In genomic region chr3:94601959-94602358, GRCm38 (mm10) we compare ENCODE assay signal across 8 mouse cellular contexts. TPM values are rescaled to one million over a fixed set of nuclear protein-coding genes. Genes with fewer than 3 reads are reported as not detected.
DNase-seq lines count a peak whose midpoint lies in the region; ATAC-seq and TF ChIP-seq lines count a peak whose summit lies in the region.
"Had no signal": no experiment of that assay in that cellular context is flagged by ENCODE, and none has a peak within 500 bp of the region (broad histone marks: within the 10 kb centered on the region; RNA-seq: fewer than 3 reads in every experiment).

No protein-coding gene starts in this region.

- no peaks in the 10 kb centered on the region for H3K9me3 ChIP-seq in hindbrain, embryonic 14.5 days (ENCODE audit: control insufficient read depth, low read length)
- no peaks in the 10 kb centered on the region for H3K9me3 ChIP-seq in liver, embryonic 14.5 days (ENCODE audit: control insufficient read depth, low read length)
- H3K9me3 ChIP-seq: heart, embryonic 13.5 days had no signal

- H3K27me3 ChIP-seq in hindbrain, embryonic 14.5 days (ENCODE audit: control insufficient read depth, insufficient read depth, low read length): no peaks in the 10 kb centered on the region
- H3K27me3 ChIP-seq in liver, embryonic 14.5 days (ENCODE audit: control insufficient read depth, insufficient read depth, low read length): no peaks in the 10 kb centered on the region
- H3K27me3 ChIP-seq: heart, embryonic 13.5 days had no signal

- H3K27ac ChIP-seq in hindbrain, embryonic 14.5 days: no peak overlapping the region
- H3K27ac ChIP-seq in liver, embryonic 14.5 days: no peak overlapping the region
- H3K27ac ChIP-seq: heart, embryonic 13.5 days had no signal

- H3K4me3 ChIP-seq in hindbrain, embryonic 14.5 days (replicated peaks; ENCODE audit: low read length): no peak overlapping the region
- H3K4me3 ChIP-seq in liver, embryonic 14.5 days (ENCODE audit: insufficient read depth in 1 of 2, low read depth in 2 of 2, low read length in 2 of 2): no peak overlapping the region
- H3K4me3 ChIP-seq: heart, embryonic 13.5 days had no signal

- TF ChIP-seq CTCF in liver, embryonic 14.5 days (IDR thresholded peaks at IDR 0.05; ENCODE audit: low read depth): peak; percentile 82

- H3K36me3 ChIP-seq in hindbrain, embryonic 14.5 days (replicated peaks; ENCODE audit: control insufficient read depth, insufficient read depth): no peaks in the 10 kb centered on the region
- no peaks in the 10 kb centered on the region for H3K36me3 ChIP-seq in liver, embryonic 14.5 days (replicated peaks; ENCODE audit: control insufficient read depth, insufficient read depth, low read depth)
- H3K36me3 ChIP-seq: heart, embryonic 13.5 days had no signal

- 0% methylated on average over 4 of the region's 4 CpGs for WGBS in hindbrain, embryonic 14.5 days
- 0% methylated on average over 4 of the region's 4 CpGs for WGBS in liver, embryonic 14.5 days (ENCODE audit: insufficient replicate concordance)

- H3K4me1 ChIP-seq in hindbrain, embryonic 14.5 days (replicated peaks; ENCODE audit: control insufficient read depth, insufficient read depth, low read length): no peaks in the 10 kb centered on the region
- 0 out of 4 replicates have a peak, but pooled peaks cover 0 to 1% of the 10 kb centered on the region in 2 experiments for H3K4me1 ChIP-seq in liver, embryonic 14.5 days (replicated peaks; ENCODE audit: control insufficient read depth in 2 of 2, insufficient read depth in 2 of 2, low read length in 1 of 2)
- H3K4me1 ChIP-seq: heart, embryonic 13.5 days had no signal

- H3K9ac ChIP-seq in hindbrain, embryonic 14.5 days: no peak overlapping the region
- no peak overlapping the region for H3K9ac ChIP-seq in liver, embryonic 14.5 days (replicated peaks)
- H3K9ac ChIP-seq: heart, embryonic 13.5 days had no signal

- DNase-seq in testis, postnatal 10 days (ENCODE audit: low spot score): peak; percentile 73
- no peak for DNase-seq in testis, postnatal 14 days (ENCODE audit: low spot score)
- peak; percentile 69 for DNase-seq in adipocyte (ENCODE audit: low spot score)
- DNase-seq in embryo, embryonic 11 days: peak; percentile 79
- peak; percentile 75 for DNase-seq in hindbrain, embryonic 14.5 days (ENCODE audit: low spot score)
- DNase-seq in liver, embryonic 14.5 days (ENCODE audit: low read depth in 3 of 3, low spot score in 3 of 3): no peak

- H3K4me2 ChIP-seq in hindbrain, embryonic 14.5 days (replicated peaks): no peak overlapping the region
- H3K4me2 ChIP-seq in liver, embryonic 14.5 days (ENCODE audit: low read depth): no peak overlapping the region
- H3K4me2 ChIP-seq: heart, embryonic 13.5 days had no signal

- ATAC-seq in hindbrain, embryonic 14.5 days (ENCODE audit: low FRiP score): no peak
- ATAC-seq in liver, embryonic 14.5 days (ENCODE audit: insufficient read depth): no peak
- 0 out of 2 replicates have a peak, but pooled peaks have one; percentile 55 for ATAC-seq in neutrophil, adult 5-6 weeks (ENCODE audit: extremely low read depth, insufficient number of reproducible peaks, low FRiP score, poor library complexity, severe bottlenecking)

- TF ChIP-seq EP300 in liver, embryonic 14.5 days (IDR thresholded peaks at IDR 0.05; ENCODE audit: low read depth): no peak

RNA-seq across cellular contexts. Expression of gene Snx27, which starts 19.4 kb away (rescaled TPM):
- polyA plus RNA-seq in hindbrain, embryonic 14.5 days (2014; fragmentation: Nextera tagmentation; extraction: Ambion mirVana): 68.0 and 75.0 TPM in 2 replicates
- 4.3 and 5.6 TPM in 2 replicates for polyA plus RNA-seq in liver, embryonic 14.5 days (2012; rRNA removed)
- 8.8 and 9.7 TPM in 2 replicates for polyA plus RNA-seq in liver, embryonic 14.5 days (2014; fragmentation: Nextera tagmentation; extraction: Ambion mirVana)
- 41.3 and 47.1 TPM in 2 replicates for total RNA-seq in neutrophil, adult 5-6 weeks (2017)

RNA-seq across cellular contexts. Expression of gene Gm10972, which starts 41.0 kb away (rescaled TPM):
- polyA plus RNA-seq in hindbrain, embryonic 14.5 days (2014; fragmentation: Nextera tagmentation; extraction: Ambion mirVana): not detected in 2 replicates
- not detected in 2 replicates for polyA plus RNA-seq in liver, embryonic 14.5 days (2012; rRNA removed)
- polyA plus RNA-seq in liver, embryonic 14.5 days (2014; fragmentation: Nextera tagmentation; extraction: Ambion mirVana): not detected in 2 replicates
- total RNA-seq in neutrophil, adult 5-6 weeks (2017): not detected in 2 replicates
- polyA plus RNA-seq: heart, embryonic 13.5 days had no signal

RNA-seq across cellular contexts. Expression of gene Tuft1, which starts 56.7 kb away (rescaled TPM):
- 7.2 and 7.7 TPM in 2 replicates for polyA plus RNA-seq in hindbrain, embryonic 14.5 days (2014; fragmentation: Nextera tagmentation; extraction: Ambion mirVana)
- 5.7 and 6.2 TPM in 2 replicates for polyA plus RNA-seq in liver, embryonic 14.5 days (2012; rRNA removed)
- polyA plus RNA-seq in liver, embryonic 14.5 days (2014; fragmentation: Nextera tagmentation; extraction: Ambion mirVana): 7.4 and 7.8 TPM in 2 replicates
- 4.1 and 4.9 TPM in 2 replicates for total RNA-seq in neutrophil, adult 5-6 weeks (2017)

Comparison
In these comparisons a context has a peak if more than half of its experiments do, and no peak if none do; other contexts are left out.
1. DNase-seq: peak in testis, postnatal 10 days (single experiment), adipocyte (single experiment), embryo, embryonic 11 days (single experiment) and hindbrain, embryonic 14.5 days (single experiment); none in testis, postnatal 14 days (single experiment) and liver, embryonic 14.5 days (0 of 3).